Mouse (Mus musculus): ENCODE data around the gene M1ap.

The M1ap gene

DNA sequence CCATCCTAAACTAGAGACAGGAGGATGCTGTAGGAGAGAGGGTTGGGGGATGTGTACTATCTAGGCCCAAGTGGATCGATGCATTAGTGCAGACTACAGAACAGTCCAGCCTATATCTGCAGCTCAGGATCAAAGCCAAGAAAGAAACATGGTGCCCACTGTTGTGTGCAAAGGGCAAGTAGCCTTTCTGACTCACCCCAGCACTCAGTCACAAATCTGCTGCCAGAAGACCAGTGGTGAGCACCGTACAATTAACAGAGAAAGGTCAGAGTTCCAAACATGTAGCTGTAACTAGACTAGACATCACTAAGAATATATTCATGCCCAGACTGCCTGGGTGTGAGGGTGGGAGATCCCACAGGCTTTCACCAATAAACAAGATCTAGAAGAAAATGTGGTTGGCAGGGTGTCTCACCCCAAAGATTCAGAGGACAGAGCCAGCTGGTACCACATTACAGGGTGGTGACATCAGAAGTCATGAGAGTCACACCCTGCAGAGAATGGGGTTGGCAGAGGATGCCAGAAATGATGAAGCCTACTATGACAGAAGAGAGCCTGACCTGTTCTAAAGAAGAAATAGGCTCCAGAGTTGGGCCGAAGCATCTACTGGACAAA is 12.0 kb upstream of the M1ap start:
- no peak for DNase-seq (ENCODE audit: low read depth, low spot score)

DNA sequence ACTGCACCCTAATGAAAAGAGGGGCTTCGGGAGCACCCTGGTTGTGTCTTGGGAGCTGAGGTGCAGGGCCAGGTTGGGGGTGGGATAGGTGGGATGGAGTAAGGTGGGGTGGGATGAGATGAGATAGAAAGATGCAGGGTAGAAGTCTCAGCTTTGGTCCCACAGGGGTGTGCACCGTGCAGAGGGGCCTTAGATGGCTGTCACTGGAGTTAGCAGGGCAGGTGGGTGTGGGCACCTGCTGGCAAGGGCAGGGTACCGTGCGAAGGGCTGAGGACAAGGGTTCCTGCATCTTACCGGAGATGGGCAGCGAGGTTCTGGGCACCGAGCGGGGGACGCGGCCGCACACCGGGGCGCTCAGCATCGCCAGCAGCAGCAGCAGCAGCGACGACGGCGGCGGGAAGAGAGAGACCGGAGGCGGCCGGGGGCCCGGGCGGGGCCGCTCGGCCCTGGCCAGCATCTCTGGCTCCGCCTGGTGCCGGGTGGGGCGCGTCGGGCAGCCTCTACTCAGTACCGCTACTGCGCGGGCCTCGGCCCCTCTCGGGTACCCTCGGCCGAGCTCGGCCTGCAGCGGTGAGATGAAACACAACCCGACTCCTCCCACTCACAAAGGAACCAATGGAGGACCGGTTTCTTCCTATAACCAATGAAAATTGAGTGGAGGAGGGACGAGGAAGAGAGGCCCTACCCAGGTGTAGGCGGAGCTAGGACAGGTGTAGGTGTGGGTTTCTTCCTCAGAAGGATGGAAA is 7.4 kb upstream of the M1ap start, which contains the start of gene Sema4f:
Gene Sema4f (minus strand): TSS at position 603 of the 746 bp plus-strand sequence.
- DNase-seq (ENCODE audit: low read depth, low spot score), result peak; percentile 90

DNA sequence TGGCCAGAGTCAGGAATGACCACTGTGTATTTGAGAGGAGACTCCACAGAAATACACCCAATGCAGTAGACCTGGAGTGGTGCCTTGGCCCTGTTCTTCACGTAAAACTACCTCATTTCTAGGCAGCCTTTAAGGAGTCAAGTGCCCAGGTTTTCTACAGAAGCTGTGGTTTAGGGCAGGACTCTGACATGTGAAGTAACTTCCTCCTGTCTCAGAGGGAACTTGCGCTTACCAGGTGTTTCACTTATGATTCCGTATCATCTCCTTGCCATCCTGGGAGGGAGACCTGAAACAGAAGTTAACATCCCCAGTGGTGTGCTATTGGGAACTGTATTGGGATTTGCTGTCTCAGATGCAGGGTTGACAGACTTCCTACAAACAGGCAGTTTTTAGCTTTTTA is 5.9 kb upstream of the M1ap start:
- DNase-seq (ENCODE audit: low read depth, low spot score), result peak; percentile 35

DNA sequence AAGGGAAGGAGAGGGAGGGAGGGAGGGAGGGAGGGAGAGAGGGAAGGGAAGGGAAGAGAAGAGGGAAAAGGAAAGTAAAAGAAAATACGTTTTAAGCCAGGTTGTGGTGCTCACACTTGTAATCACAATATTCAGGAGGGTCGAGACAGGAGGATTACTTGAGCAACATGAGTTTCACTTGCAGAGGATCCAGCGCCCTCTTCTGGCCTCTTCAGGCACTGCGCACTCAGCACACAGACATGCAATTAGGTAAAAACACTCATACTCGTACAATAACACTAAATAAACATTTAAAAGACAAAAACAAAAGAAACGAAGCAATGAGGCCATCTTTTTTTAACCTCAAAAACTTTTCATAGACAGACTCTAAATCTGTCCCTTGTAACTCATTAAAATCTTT is 952 bp upstream of the M1ap start:
- peak; percentile 51 for DNase-seq (ENCODE audit: low read depth, low spot score)

DNA sequence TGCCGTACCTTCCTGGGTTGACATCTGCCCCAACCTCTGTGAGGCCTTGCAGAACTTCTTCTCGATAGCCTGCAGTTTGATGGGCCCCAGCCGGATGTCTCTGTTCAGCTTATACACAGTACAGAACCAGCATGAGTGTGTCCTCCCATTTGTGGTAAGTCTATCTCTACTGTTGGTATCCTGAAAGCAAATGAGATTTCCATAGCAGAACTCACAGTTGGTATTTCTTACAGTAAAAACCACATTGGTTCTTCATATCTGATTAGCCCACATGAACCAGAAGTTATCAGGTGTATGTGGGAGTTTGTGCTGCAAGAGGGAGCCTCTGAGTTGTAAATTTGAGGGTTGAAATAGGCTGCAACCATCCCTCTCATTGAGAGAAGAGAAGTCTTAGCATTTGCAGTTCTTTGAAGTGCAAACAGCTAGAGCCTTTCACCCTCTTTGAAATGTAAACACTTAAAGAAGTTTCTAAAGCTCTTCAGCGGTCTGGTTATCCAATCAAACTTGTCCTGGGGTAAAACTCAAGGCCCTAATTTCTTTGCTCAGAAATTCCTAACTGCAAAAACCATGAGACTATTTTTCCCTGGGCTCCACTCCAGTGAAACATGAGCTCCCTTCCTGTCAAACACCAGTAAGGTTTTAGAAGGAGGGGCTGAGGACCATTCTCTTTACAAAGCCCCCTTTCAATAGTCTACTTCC is 10.0 kb downstream of the M1ap start:
- DNase-seq (ENCODE audit: low read depth, low spot score), result peak; percentile 71

DNA sequence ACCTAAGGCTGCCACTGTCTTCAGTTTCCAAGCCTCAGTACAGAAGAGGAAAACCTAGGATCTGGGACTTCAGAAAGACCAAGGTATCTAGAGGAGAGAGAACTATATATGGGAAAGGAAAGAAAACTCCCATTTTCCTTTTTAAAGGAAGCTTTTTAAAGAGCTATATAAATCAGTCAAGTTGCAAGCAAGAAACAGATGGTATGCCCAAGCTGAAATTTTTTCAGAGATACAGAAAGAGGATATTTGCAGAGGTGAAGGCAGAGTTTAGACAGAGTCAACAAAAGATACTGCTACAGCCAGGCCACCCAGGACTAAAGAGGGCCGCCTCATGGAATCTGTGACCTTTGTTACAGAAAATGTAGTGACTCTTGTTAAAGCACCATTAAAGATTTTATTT is 15.0 kb downstream of the M1ap start:
- DNase-seq (ENCODE audit: low read depth, low spot score), result no peak

DNA sequence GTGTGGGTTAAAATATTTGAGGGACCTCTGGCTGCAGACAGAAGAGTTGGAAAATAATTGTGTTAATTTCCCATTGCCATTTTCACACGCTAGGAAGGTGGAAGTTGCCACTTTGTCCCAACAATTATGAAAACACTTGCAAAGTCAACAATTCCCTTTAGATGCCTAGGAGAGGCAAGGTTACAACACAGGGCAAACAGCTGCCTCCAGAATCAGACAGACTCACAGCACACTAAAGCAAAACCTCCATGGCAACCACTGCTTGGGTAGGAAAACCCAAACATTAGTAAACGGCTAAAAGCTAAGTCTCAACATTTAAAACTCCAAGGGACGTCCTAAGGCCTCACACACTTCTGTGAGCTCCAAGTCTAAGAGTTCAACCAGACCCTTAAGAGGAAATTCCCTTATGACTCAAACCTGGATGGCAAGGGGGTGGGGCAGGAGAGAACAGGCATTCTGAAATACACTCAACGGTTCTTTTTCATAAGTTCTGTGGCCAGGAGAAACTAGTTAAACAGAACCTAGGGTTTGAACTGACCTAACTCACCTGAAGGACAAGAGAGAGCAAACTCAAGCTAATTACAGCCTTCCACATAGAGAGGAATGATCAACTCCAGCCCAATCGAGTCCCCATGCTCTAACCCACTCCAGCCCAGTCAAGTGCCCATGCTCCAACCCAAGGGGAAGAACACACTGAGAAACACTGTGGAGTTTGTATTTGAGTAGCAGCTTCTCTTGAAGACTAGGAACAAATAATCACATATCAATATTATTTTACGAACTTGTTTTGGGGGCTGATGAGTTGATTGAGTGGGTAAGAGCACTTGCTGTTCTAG is 22.8 kb downstream of the M1ap start:
- no peak for DNase-seq (ENCODE audit: low read depth, low spot score)

DNA sequence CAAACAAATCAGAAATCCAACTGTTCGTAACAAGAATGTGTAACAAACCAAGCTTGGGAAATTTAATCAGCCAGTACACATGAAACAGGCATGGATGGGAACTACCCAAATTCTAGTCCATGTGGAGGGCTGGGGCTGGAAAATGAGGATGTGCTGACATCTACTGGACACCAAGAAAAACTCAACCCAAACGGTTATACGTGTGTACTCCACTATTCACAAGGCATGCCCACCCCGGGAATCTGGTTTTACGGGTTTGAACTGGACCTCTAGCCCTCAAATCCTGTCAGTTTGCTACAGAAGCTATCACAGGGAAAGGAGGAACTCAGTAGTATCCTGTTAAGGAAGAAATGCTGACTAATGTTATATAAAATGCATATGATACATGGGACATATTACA is 24.3 kb downstream of the M1ap start:
- peak; percentile 75 for DNase-seq (ENCODE audit: low read depth, low spot score)

DNA sequence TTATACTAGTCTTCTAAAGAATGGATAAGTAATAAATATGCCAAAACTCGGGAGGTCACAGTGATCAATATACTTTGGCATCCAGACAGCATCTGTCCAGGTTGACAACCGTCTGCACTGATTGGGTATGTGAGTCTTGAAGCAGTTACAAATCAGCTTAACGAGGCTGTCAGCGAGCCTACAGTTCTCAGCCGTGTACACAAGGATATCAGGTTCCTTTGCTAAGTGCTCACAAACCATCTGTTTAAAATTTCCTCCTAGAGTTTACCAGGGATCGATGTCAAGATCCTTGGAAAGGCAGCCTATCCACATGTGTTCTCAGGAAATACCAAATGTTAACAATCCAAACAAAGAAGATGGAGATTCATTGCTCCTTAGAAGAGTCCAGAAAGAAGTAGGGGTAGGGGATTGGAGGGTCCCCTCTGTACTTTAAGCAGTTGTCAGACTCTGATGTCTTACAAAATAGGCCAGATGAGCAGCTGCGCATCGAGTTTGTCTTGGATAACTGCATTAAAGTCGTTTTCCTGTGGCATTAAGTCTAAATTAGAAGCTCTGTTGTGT is 40.8 kb downstream of the M1ap start:
- DNase-seq (ENCODE audit: low read depth, low spot score), result no peak

DNA sequence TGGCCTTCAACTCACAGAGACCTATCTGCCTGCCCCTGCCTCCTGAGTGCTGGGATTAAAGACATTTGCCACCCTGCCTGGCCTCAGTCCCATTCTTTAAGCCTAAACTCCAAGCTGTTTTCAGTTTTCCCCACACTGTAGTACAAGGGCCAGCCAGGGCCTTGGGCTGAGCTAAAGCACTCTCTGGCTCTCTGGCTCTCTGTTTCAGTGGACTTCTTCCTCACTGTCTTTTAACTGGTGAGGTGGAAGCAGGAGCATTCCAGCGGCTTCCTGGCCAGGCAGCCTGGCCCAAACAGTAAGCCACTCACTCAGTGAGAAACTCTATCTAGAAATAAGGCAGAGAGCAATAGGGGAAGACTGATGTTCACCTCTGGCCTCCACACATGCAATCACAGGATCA is 47.0 kb downstream of the M1ap start:
- DNase-seq (ENCODE audit: low read depth, low spot score), result no peak

DNA sequence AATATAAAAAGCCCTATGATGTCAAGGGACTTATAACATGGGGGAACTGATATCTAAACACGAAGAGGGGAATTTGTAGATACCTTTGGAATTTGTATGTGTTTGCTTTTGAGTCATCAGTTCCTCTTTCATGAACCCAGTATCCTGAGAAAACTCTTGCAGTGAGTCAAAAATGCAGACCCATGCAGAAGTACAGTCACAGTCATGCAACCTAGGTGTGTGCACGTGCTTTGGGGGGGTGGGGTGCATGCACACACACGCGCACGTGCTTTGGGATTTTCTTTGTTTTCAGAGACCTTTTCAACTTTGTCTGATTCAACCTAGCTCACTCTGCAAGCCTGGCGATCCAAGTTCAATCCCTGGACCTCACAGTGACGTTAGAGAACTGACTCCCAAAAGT is 47.7 kb downstream of the M1ap start:
- DNase-seq (ENCODE audit: low read depth, low spot score), result no peak

DNA sequence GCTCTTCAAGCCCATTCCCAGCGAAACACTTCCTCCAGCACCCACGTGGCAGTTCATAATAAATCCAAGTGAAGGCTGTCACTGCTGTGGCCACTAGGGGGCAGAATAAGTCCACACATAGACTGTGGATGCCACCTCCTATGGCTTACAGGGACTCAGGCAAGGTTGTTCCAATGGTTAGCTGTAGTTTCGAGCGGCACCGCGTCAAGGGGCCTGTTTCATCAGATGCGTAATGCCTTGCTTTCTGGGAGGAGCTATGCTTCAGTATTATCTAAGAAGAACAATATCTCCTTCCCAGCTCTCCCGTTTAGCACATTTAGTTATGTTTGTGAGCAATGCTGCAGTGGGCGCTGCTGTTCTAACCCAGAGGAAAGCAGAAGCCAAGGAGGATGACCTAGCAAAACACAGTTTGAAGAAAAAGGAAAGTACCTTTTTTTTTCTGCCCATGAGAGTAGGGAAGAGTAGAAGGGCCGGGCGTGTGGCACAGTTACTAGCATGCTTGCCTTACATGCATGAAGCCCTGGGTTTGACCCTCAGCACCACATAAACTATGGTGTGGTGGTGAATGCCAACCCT is 50.1 kb downstream of the M1ap start:
- peak; percentile 90 for DNase-seq (ENCODE audit: low read depth, low spot score)

DNA sequence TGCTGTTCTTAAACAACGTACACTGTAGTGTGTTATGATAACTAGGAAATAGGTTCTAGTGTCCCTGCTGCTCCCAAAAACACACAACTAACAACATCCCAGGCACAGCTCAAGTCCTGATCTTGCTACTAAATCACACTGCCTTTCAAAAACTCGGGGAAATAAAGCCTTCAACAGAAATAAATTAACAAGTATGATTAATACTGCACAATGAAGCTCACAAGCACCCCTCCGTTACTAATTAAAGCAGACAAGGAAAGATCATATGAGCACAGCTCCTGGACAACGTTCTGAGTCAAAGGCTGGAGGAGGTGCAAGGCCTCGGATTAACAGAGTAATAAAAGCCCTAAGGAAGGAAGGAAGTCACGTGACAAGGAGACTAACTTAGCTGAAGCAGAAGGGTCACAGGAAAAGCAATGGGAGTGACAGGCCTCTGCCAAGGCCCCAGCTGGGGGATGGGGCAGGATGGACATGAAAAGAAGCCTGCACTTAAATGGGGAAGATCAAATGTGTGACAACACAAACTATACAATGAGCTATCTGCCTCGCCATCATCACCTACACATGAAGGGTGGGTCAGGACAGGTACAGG is 50.9 kb downstream of the M1ap start:
- no peak for DNase-seq (ENCODE audit: low read depth, low spot score)

DNA sequence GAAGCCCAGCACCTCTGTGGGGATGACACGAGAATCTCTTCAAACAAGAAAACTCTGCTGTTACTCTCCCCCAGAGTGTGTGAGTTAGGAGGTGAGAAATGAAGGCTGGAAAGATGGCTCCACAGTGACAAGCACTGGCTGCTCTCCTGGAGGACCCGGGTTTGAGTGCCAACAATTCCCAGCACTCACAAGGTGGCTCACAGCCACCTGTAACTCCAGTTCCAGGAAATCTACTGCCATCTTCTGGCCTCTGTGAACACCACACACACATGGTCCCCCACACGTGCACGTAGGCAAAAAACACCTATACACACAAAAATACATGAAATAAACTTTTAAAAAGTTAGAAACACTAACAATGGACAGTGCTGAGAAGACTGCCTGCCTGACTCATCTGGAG is 51.6 kb downstream of the M1ap start:
- DNase-seq (ENCODE audit: low read depth, low spot score), result no peak

DNA sequence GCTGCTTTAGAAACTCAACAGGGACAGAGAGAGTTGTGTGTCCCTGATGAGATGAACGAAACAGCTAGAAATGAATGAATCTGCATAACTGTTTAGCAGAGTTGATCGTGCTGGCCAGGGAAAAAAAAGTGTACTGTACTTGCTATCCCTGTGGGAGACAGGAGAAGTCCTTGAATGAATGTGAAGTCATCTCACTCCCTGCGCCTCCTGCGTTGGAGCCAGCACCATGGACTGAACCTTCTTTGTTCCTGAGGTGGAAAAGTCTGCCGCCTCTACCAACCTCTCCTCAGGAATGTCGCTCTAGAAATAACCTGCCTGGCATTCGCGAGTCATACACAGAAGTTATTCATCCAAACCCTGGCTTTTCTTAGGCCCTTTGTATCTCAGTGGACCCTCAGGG is 53.3 kb downstream of the M1ap start:
- no peak for DNase-seq (ENCODE audit: low read depth, low spot score)

DNA sequence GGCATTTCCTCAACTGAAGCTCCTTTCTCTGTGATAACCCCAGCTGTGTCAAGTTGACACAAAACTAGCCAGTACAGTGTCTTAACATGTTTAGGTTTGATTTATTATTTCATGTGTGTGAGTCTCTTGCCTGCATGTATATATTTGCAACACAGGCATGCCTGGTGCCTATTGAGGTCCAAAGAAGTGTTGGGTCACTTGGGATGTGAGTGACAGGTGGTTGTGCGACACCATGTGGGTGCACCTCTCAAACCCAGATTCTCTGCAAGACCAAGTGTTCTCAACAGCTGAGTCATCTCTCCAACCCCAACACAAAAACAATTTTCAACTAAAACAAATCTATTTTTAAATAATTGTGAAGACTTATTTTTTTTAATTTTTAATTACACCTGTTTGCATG is 56.4 kb downstream of the M1ap start:
- no peak for DNase-seq (ENCODE audit: low read depth, low spot score)

DNA sequence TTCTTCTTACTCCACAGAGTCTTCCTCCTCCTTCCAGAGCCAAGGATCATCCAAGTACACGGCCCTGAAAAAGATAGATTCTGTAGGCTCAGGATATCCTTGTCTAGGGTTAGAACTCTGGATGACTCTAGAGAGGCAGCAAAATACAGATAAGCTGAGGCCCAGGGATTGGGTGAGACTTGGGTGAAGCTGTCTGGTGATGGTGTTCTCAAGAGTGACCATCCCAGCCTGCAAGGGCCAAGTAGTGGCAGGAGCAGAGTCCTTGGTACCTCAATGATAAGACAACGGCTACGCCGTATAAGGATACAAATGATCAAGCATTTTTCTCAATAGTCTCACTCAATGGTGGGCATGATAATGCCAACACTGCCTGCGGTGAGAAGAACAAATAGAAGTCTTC is 57.1 kb downstream of the M1ap start:
- DNase-seq (ENCODE audit: low read depth, low spot score), result no peak

DNA sequence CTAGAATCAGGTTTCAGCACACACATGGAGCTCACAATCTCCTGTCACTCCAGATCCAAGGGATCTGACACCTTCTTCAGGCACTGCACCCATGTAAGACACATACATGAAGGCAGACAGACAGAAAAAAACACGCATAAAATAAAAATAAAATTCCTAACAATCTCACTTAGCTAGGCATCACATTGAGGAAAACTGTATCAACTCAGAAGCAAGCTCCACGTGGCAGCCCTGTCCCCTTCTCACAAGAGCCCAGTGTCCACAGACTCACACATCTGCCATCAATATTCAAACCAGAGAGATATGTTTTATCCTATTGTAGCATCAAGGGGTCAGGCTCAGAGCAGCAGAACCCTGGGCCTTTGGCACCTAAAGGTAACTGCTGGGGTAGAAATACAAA is 57.6 kb downstream of the M1ap start:
- DNase-seq (ENCODE audit: low read depth, low spot score), result no peak

DNA sequence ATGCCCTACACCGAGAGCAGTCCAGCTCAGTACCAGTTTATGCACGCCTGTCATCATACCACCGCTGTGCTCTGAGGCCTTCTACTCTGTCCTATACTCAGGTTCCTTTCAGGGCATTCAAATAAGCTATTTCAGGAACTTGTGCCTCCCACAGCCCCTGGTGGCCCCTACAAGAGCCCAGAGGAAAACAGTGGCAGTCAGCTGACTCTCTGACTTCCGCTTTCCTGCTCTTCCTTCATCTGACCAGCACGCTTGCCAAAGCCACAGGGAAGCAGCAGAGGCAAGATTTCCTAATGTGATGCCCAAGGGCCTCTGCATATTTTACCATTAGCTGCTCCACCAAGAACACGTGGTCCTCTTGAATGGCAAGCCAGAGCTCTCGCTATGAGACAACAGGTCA is 58.2 kb downstream of the M1ap start:
- DNase-seq (ENCODE audit: low read depth, low spot score), result no peak

DNA sequence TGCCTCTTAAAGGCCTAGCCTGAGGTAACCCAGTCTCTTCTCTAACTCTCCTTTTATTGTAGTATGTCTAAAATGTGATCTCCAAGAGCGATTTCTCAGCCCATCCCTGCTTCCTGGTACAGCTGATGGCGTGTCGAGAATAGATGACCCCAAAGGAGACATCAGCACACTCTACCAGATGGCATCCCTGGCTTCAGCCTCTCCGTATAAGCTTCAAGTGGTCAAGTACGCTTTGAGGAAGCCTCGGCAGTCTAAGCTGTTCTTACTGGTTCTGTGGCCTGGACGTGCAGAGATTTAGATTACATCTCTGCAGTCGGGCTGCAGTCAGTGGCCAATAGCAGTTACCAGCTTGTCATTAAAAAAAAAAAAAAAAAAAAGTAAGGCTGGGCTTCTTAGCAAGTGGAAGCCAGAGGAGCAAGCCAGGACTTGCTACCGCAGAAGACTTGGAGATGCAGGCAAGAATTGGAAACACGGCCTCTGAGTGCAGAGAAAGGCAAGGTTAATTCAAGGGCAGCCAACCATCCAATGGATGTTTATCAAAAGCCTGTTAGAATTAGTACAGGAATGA is 58.8 kb downstream of the M1ap start:
- no peak for DNase-seq (ENCODE audit: low read depth, low spot score)

DNA sequence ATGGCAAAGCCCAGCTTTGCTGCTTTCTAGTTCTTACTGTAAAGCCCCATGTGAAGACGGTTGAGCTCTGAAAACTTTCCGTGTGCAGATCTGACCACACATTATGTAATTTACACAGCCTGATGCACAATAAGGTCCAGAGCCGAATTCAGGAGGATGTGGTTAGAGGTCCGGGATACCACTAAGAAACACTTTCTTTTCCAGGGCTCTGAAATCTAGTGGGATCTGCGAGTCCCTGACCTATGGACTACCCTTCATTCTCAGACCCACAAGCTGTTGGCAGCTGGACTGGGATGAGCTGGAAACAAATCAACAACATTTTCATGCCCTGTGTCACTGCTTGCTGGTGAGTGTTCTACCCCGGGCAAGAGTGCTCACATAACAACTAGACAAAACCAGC is 59.4 kb downstream of the M1ap start:
- DNase-seq (ENCODE audit: low read depth, low spot score), result no peak
